Mouse (Mus musculus): ENCODE measurements around the gene Pnkd. TPM values are rescaled to one million over a fixed set of nuclear protein-coding genes. Genes with fewer than 3 reads are reported as not detected.
A peak's percentile ranks its signal among the peaks of the same experiment; 100 is the strongest.

Gene Pnkd
- polyA plus RNA-seq, 1 experiment from 2014 or later: 101 TPM

DNA sequence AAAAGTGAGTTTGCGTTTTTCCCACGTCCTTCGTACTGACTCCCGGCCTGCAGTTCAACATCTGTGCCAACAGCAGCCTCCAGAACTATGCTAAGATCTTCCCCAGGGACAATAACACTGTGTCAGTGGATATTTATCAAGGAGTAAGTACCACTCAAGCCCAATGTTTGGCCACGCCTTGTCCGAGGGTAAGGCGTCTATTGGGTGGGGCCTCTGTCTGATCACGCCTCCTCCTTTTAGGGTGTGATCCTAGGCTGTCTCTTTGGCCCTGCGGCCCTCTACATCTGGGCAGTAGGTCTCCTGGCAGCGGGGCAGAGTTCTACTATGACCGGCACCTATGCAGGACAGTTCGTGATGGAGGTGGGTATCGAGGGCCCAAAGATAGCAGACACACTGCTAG, 98.7 kb downstream of the Pnkd start:
- WGBS: 92% methylated on average over 13 of the region's 13 CpGs
- Histone ChIP-seq H3K9me3 (no peaks in the 10 kb centered on the region), H3K4me1 (peaks cover 20% of the 10 kb centered on the region), H3K27ac (no peak overlapping the region), H3K27me3 (ENCODE audit: poor library complexity, severe bottlenecking) (peaks cover 5% of the 10 kb centered on the region), H3K36me3 (replicated peaks) (no peaks in the 10 kb centered on the region), H3K4me3 (no peak overlapping the region)
- no peak for DNase-seq (ENCODE audit: extremely low spot score, low spot score)

- H3K27me3 ChIP-seq (ENCODE audit: poor library complexity, severe bottlenecking): peaks cover 16% of the 10 kb centered on the region
- H3K4me3 ChIP-seq: no peak overlapping the region
- H3K9me3 ChIP-seq: no peaks in the 10 kb centered on the region
- H3K36me3 ChIP-seq (replicated peaks): no peaks in the 10 kb centered on the region
- H3K4me1 ChIP-seq: peaks cover 23% of the 10 kb centered on the region
- 88% methylated on average over 8 of the region's 8 CpGs for WGBS
- no peak overlapping the region for H3K27ac ChIP-seq
- DNase-seq (ENCODE audit: extremely low spot score, low spot score): no peak
Observed at GRCm38 (mm10) chr1:74384525-74384924, 99.8 kb downstream of the Pnkd start.

- Histone ChIP-seq H3K27me3 (ENCODE audit: poor library complexity, severe bottlenecking) (peaks cover 22% of the 10 kb centered on the region), H3K4me3 (no peak overlapping the region), H3K4me1 (peaks cover 28% of the 10 kb centered on the region), H3K27ac (no peak overlapping the region), H3K9me3 (no peaks in the 10 kb centered on the region), H3K36me3 (replicated peaks) (no peaks in the 10 kb centered on the region)
- DNase-seq (ENCODE audit: extremely low spot score, low spot score): no peak
- WGBS: 95% methylated on average over 10 of the region's 10 CpGs
Observed at GRCm38 (mm10) chr1:74385064-74385463, 100.3 kb downstream of the Pnkd start.

DNA sequence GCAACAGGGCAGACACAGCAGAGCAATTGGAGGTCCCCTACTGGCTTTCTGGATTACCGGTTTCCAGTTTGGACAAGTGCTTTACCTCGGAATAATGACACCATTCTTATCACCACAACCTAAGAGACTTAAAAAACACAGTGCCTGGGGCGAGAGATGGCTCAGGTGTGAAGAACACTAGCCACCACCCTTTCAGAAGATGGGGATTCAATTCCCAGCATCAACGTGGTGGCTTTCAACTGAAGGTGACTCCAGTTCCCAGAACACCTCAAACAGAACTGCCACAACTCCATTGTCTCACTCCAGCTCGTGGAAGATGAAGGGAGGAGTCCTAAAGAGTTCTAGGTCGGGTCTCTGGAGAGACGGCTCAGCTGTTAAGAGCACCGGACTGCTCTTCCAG, 100.8 kb downstream of the Pnkd start:
- WGBS: 89% methylated on average over 8 of the region's 8 CpGs
- Histone ChIP-seq H3K27ac (no peak overlapping the region), H3K4me1 (peaks cover 33% of the 10 kb centered on the region), H3K27me3 (ENCODE audit: poor library complexity, severe bottlenecking) (peaks cover 26% of the 10 kb centered on the region), H3K9me3 (no peaks in the 10 kb centered on the region), H3K4me3 (no peak overlapping the region), H3K36me3 (replicated peaks) (no peaks in the 10 kb centered on the region)
- DNase-seq (ENCODE audit: extremely low spot score, low spot score): no peak

DNA sequence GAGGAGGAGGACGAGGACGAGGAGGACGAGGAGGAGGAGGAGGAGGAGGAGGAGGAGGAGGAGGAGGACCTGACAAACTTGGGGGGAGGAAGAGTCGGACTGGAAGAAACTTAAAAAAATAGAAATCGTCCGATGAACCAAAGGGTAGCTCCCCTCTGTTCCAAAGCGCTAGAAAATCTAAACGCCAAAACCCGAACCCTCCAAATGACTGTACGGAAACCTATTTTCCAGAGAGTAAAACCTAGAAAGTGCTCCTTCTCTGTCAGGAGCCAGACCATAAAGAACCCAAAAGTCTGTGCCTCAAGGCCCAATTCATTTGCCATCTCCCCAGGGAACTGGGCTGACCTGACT, 101.6 kb downstream of the Pnkd start:
- Histone ChIP-seq H3K27ac (peak overlapping the region; percentile 96), H3K9me3 (no peaks in the 10 kb centered on the region), H3K4me3 (peak overlapping the region; percentile 67), H3K27me3 (ENCODE audit: poor library complexity, severe bottlenecking) (peaks cover 30% of the 10 kb centered on the region), H3K36me3 (replicated peaks) (no peaks in the 10 kb centered on the region), H3K4me1 (peaks cover 41% of the 10 kb centered on the region)
- DNase-seq (ENCODE audit: extremely low spot score, low spot score): no peak
- WGBS: 64% methylated on average over 10 of the region's 10 CpGs

DNA sequence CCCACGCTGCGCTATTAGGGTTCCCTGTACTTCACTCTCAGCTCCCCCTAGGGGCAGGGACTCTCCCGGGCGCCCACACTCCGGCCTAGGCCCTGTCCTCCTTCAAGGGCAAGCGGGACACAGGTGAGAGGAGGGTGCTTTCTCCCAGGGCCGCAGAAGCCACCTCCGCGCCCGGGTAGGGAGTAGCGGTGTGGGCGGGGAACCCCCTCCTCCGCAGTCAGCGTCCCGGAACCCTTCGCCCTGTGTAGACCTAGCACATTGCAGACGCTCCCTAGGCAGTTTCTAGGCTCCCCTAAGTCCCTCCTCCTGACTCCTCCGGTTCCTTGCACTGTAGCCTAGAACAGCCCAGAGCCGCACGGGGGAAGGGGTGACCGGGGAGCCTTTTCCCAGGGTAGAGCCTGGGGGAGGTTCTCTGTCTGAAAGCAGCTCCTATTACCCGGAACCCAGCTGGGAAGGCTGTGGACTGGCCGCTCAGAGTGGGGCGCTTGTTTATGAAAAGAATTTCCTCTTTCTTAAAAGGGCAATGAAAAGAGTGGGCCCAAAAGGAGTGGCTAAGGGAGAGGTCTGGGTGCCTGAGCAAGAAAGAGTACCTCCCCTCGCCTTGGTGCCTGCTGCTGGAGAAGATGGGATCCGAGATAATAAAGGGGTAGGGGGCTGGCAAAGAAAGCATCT, 102.1 kb downstream of the Pnkd start:
- under 1% methylated on average over 26 of the region's 26 CpGs for WGBS
- peaks cover 30% of the 10 kb centered on the region for H3K27me3 ChIP-seq (ENCODE audit: poor library complexity, severe bottlenecking)
- H3K4me1 ChIP-seq: peaks cover 44% of the 10 kb centered on the region
- DNase-seq (ENCODE audit: extremely low spot score, low spot score): peak; percentile 95
- H3K4me3 ChIP-seq: peak overlapping the region; percentile 67
- no peaks in the 10 kb centered on the region for H3K36me3 ChIP-seq (replicated peaks)
- peak overlapping the region; percentile 96 for H3K27ac ChIP-seq
- no peaks in the 10 kb centered on the region for H3K9me3 ChIP-seq

DNA sequence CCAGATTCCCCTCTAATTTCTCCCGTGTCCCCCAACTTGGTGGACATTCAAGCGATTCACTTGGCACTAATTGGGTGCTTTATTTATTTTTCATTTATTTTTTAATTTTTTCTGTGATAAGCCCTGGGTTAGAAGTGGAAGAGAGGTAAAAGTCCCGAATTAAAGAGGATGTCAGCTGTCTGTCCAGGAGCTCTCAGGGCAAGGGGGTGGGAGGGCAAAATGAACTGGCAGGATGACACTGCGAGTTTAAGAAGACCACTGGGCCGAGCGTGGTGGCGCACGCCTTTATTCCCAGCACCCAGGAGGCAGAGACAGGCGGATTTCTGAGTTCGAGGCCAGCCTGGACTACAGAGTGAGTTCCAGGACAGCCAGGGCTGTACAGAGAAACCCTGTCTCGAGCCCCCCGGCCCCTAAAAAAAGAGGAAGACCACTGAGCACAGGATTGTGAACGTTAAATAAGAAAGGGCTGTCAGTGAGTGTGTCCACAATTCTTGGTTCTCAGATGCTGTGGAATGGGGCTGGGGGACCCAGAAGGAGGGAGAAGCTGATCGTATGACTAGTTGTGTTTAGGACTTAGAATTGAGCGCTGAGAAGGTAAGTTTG, 102.8 kb downstream of the Pnkd start:
- Histone ChIP-seq H3K27me3 (ENCODE audit: poor library complexity, severe bottlenecking) (peaks cover 30% of the 10 kb centered on the region), H3K4me3 (peak overlapping the region; percentile 67), H3K36me3 (replicated peaks) (no peaks in the 10 kb centered on the region), H3K4me1 (peaks cover 50% of the 10 kb centered on the region), H3K27ac (peak overlapping the region; percentile 96), H3K9me3 (no peaks in the 10 kb centered on the region)
- 59% methylated on average over 15 of the region's 15 CpGs for WGBS
- DNase-seq (ENCODE audit: extremely low spot score, low spot score): no peak

GRCm38 (mm10) chr1:74388398-74388920, 103.7 kb downstream of the Pnkd start:
- no peak for DNase-seq (ENCODE audit: extremely low spot score, low spot score)
- Histone ChIP-seq H3K27ac (no peak overlapping the region), H3K4me1 (peaks cover 60% of the 10 kb centered on the region), H3K4me3 (no peak overlapping the region), H3K36me3 (replicated peaks) (peaks cover 3% of the 10 kb centered on the region), H3K9me3 (no peaks in the 10 kb centered on the region), H3K27me3 (ENCODE audit: poor library complexity, severe bottlenecking) (peaks cover 30% of the 10 kb centered on the region)
- 84% methylated on average over 7 of the region's 7 CpGs for WGBS

DNA sequence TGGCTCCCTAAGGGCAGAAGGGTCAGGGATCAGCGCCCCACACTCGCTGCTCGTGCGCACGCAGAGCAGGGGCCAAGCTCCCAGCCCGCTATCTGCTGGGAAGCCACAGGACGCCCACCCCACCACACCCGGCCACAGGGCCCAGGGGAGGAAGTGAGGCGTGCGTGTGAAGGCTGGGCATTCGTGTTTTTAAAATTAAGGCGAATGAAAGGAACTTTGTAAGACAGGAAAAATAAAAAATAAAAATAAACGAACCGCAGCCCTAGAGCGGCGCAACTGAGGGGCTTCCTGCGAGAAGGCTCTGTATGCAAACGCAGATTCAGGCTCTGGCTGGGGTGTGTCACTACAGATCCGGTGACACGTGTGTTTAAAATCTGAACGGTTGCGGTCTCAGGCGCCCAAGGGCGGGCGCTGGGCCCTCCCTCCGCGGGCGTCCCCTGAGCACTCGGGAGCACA, 105.1 kb downstream of the Pnkd start:
- peak overlapping the region; percentile 98 for H3K27ac ChIP-seq
- peak; percentile 43 for DNase-seq (ENCODE audit: extremely low spot score, low spot score)
- WGBS: 3% methylated on average over 29 of the region's 29 CpGs
- no peaks in the 10 kb centered on the region for H3K9me3 ChIP-seq
- peaks cover 71% of the 10 kb centered on the region for H3K4me1 ChIP-seq
- H3K36me3 ChIP-seq (replicated peaks): peaks cover 17% of the 10 kb centered on the region
- H3K4me3 ChIP-seq: peak overlapping the region; percentile 92
- peaks cover 30% of the 10 kb centered on the region for H3K27me3 ChIP-seq (ENCODE audit: poor library complexity, severe bottlenecking)

DNA sequence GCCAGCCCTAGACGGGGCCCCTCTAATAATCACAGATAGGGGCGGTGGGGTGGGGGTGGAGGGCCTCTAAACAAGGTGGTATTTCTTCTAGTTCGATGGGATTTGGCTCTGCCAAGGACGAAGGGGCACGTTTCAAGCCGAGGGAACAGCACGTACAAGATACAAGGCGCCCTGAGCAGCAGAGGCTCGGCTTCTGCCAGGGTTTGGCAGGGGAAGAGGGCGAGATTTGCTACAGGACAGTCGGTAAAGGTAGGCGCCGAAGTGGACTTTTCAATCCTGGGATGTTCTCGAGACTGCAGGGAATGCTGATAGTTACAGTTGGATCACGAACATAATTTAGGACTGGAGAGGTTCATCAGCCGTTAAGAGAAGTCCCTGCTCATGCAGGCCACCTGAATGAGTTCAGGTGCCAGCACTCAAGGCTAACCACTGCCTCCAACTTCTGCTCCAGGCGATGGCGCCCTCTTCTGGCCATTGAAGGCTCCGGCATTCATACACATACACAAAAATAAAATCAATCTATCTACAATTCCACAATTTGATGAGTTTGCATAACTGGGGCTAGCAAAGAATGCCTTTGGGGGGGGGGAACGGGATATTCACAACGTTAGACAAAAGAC, 105.7 kb downstream of the Pnkd start:
- H3K27me3 ChIP-seq (ENCODE audit: poor library complexity, severe bottlenecking): peaks cover 30% of the 10 kb centered on the region
- no peaks in the 10 kb centered on the region for H3K9me3 ChIP-seq
- peaks cover 71% of the 10 kb centered on the region for H3K4me1 ChIP-seq
- peak overlapping the region; percentile 98 for H3K27ac ChIP-seq
- peak overlapping the region; percentile 92 for H3K4me3 ChIP-seq
- peaks cover 22% of the 10 kb centered on the region for H3K36me3 ChIP-seq (replicated peaks)
- WGBS: 8% methylated on average over 21 of the region's 21 CpGs
- DNase-seq (ENCODE audit: extremely low spot score, low spot score): peak; percentile 63

GRCm38 (mm10) chr1:74390924-74391748, 106.4 kb downstream of the Pnkd start, which contains the start of gene Ctdsp1:
Gene Ctdsp1 (plus strand): TSS chr1:74391509.
- peak within 1 kb of the TSS; percentile 98 for H3K27ac ChIP-seq
- WGBS: 2% methylated on average over 50 of the region's 51 CpGs
- peaks cover 23% of the 10 kb centered on the region for H3K36me3 ChIP-seq (replicated peaks)
- no peaks in the 10 kb centered on the region for H3K9me3 ChIP-seq
- DNase-seq (ENCODE audit: extremely low spot score, low spot score): peak; percentile 95
- peaks cover 74% of the 10 kb centered on the region for H3K4me1 ChIP-seq
- H3K4me3 ChIP-seq: peak within 1 kb of the TSS; percentile 92
- H3K27me3 ChIP-seq (ENCODE audit: poor library complexity, severe bottlenecking): peaks cover 30% of the 10 kb centered on the region

GRCm38 (mm10) chr1:74391844-74392441, 107.2 kb downstream of the Pnkd start:
- Histone ChIP-seq H3K27me3 (ENCODE audit: poor library complexity, severe bottlenecking) (peaks cover 30% of the 10 kb centered on the region), H3K4me3 (peak overlapping the region; percentile 92), H3K27ac (peak overlapping the region; percentile 98), H3K4me1 (peaks cover 73% of the 10 kb centered on the region), H3K36me3 (replicated peaks) (peaks cover 23% of the 10 kb centered on the region), H3K9me3 (no peaks in the 10 kb centered on the region)
- DNase-seq (ENCODE audit: extremely low spot score, low spot score): peak; percentile 68
- under 1% methylated on average over 63 of the region's 63 CpGs for WGBS

Measured in forebrain, embryonic 10.5 days (tissue).